Mouse (Mus musculus) liver, embryonic 13.5 days (tissue): ENCODE results near the gene Hspa1l. TPM values are rescaled to one million over a fixed set of nuclear protein-coding genes. Genes with fewer than 3 reads are reported as not detected.
"Not testable (repeated sequence)": the region's sequence is repeated elsewhere in the genome, so short reads cannot be mapped to it uniquely, and the experiment has no call there.

Experiments used
- ATAC-seq: fragments of 200-750 bp; cut with Nextera tagmentation; 2 replicates; pipeline ENCODE4 v1.8.0; 2017; ENCODE audit warnings: low read depth, mild to moderate bottlenecking, moderate number of reproducible peaks, moderate library complexity
- DNase-seq: peaks from one replicate; pipeline ENCODE4 v3.0.0; 2022
- H3K27ac ChIP-seq: fragments of 300-500 bp; sonication (generic); 2 replicates; pipeline ENCODE4 v1.5.1; 2015; ENCODE audit warnings: moderate library complexity, mild to moderate bottlenecking, inconsistent platforms
- H3K27me3 ChIP-seq: fragments of 300-500 bp; sonication (generic); 2 replicates; pipeline ENCODE4 v1.6.1; 2015; ENCODE audit warnings: mild to moderate bottlenecking, inconsistent platforms
- H3K36me3 ChIP-seq: fragments of 300-500 bp; sonication (generic); 2 replicates; pipeline ENCODE4 v1.6.1; 2015; ENCODE audit warnings: mild to moderate bottlenecking, inconsistent platforms
- H3K4me1 ChIP-seq: fragments of 300-500 bp; sonication (generic); replicated peaks from 2 replicates; pipeline ENCODE4 v1.6.1; 2015; ENCODE audit warnings: inconsistent platforms
- H3K4me2 ChIP-seq: fragments of 300-500 bp; sonication (generic); 2 replicates; pipeline ENCODE4 v1.6.1; 2015; ENCODE audit warnings: inconsistent platforms, mild to moderate bottlenecking, moderate library complexity
- H3K4me3 ChIP-seq: fragments of 300-500 bp; sonication (generic); replicated peaks from 2 replicates; pipeline ENCODE4 v1.5.1; 2015; ENCODE audit warnings: mild to moderate bottlenecking, inconsistent platforms
- H3K9ac ChIP-seq: fragments of 300-500 bp; sonication (generic); 2 replicates; pipeline ENCODE4 v1.6.1; 2015; ENCODE audit warnings: mild to moderate bottlenecking, inconsistent platforms
- H3K9me3 ChIP-seq: fragments of 300-500 bp; sonication (generic); replicated peaks from 2 replicates; pipeline ENCODE4 v1.6.1; 2016; ENCODE audit warnings: inconsistent platforms
- WGBS: fragments of 180-500 bp; shearing (Covaris S2); methylation state at CpG from one replicate; pipeline ENCODE4 v1.1.7; 2015; ENCODE audit not compliant: insufficient replicate concordance; 5-methylcytosine and 5-hydroxymethylcytosine counted together
- polyA plus RNA-seq: library from polyadenylated mRNA; unstranded; fragments of >200 nt; fragmentation: Nextera tagmentation; extraction: Ambion mirVana; gene quantifications from 2 replicates; pipeline ENCODE4 v1.2.1, GENCODE M21; 2015

Gene Hspa1l
- polyA plus RNA-seq, 1 experiment from 2014 or later = 0.10 TPM

DNA sequence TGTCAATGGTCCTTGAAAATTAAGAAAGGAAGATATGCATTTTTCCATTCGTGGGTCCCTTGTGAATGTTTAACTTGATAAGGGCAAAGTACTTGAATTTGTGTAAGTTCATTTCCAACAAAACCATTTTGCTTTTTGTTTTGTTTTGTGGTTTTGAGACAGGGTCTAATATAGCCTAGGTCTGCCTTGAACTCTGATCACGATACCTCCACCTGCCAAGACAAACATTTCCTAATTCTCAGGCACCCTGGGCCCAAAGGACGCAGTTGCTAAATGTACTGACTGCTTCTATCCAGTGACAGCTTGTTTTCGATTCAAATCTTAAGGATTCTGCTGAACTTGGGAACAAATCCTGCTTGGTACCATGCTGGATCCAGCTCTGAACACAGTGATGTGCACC lies 7.1 kb downstream of the Hspa1l start:
- Histone ChIP-seq H3K9me3 (no peaks in the 10 kb centered on the region), H3K36me3 (peaks cover 11% of the 10 kb centered on the region), H3K4me1 (peaks cover 30% of the 10 kb centered on the region), H3K4me2 (0 out of 2 replicates have a peak overlapping the region, but pooled peaks have one; percentile 78), H3K27me3 (no peaks in the 10 kb centered on the region), H3K4me3 (no peak overlapping the region), H3K9ac (peak overlapping the region; percentile 49; the same call in 1 of the 2 replicates), H3K27ac (no peak overlapping the region)
- WGBS = 68% methylated on average over 4 of the region's 4 CpGs
- DNase-seq (no peak), ATAC-seq (no peak)

DNA sequence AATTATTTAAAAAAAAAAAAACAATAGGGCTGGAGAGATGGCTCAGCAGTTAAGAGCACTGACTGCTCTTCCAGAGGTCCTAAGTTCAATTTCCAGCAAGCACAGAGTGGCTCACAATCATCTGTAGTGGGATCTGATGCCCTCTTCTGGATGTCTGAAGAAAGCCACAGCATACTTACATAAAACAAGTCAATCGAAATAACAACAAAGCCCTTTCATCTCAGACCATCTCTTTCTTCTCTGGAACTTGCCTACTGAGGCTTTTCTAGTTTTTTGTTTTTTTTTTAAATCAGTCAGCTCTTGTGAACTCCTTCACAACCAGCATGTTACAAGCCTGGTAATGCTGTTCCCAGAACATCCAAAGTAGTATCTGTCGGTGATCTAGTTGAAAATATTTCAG lies 8.2 kb downstream of the Hspa1l start:
- Histone ChIP-seq H3K4me3 (peak overlapping the region; percentile 79), H3K27ac (peak overlapping the region; percentile 94), H3K4me1 (peaks cover 37% of the 10 kb centered on the region), H3K9ac (peak overlapping the region; percentile 88), H3K9me3 (no peaks in the 10 kb centered on the region), H3K36me3 (peaks cover 21% of the 10 kb centered on the region), H3K4me2 (peak overlapping the region; percentile 78), H3K27me3 (no peaks in the 10 kb centered on the region)
- WGBS = 9% methylated on average over 2 of the region's 2 CpGs
- no peak for ATAC-seq
- DNase-seq = no peak

DNA sequence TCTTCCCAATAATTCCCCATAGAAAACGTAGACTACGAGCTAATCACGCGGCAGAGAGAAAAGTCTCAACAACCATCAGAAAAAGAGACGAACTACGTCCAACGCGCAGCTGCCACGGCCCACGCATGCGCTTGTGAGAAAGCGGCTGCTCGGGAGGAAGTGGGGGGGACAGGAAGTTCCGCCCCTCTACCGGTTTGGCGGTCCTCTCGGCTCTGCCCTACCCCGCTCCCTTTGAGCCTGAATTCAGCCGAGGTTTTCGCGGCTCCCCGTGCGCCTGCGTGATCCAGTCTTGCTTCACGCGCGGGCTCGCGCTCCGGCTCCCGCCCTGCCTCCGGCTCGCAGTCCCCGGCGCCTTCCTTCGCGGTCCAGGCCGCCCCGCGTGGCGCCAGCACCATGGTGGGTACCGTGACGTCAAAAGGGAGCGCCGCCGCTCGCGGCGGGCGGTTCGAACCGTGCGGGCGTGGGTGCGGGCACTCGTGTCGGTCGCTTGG lies 9.2 kb downstream of the Hspa1l start, which contains the start of gene Lsm2:
Gene Lsm2, plus strand, starts transcription at position 173 of the 491 bp plus-strand sequence.
- H3K9ac ChIP-seq = peak within 1 kb of the TSS; percentile 88
- H3K9me3 ChIP-seq = no peaks in the 10 kb centered on the region
- peak within 1 kb of the TSS; percentile 79 for H3K4me3 ChIP-seq
- peaks cover 37% of the 10 kb centered on the region for H3K4me1 ChIP-seq
- DNase-seq (peak; percentile 88), ATAC-seq (peak; percentile 93)
- no peaks in the 10 kb centered on the region for H3K27me3 ChIP-seq
- H3K27ac ChIP-seq = peak within 1 kb of the TSS; percentile 94
- H3K36me3 ChIP-seq = peaks cover 32% of the 10 kb centered on the region
- H3K4me2 ChIP-seq = peak within 1 kb of the TSS; percentile 78
- WGBS = 0% methylated on average over 56 of the region's 58 CpGs

DNA sequence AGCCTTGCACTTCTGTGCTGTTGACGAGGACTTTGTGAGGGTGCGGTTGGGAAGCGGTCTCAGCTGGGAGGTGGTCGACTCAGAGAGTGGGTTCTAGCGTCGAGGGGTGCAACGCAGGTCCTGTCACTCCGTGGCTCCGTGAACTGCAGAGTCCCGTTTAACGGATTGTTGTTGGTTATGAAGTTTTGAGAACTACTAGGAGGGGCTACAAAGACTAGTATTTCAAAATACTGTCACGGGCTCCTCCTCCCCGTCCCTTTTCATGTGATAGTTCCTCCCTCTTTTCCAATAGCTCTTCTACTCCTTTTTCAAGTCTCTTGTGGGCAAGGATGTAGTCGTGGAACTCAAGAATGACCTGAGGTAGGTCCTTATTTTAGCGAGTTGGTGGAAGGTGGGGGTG lies 9.8 kb downstream of the Hspa1l start:
- no peak for DNase-seq

DNA sequence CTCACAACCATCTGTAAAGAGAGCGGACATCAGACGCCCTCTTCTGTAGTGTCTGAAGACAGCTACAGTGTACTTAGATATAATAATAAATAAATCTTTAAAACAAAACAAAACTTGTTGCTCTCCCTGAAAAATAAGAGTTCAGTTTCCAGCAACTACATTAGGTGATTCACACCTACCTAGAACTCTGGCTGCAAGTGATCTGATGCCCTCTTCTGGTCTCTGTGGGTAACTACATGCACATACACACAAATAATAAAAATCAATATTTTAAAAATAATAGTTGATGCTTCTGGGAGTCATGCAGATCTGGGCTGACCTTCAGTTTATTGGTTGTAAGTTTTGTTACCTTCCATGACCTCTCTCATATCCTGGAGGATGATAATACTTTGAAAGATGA lies 11.7 kb downstream of the Hspa1l start:
- Histone ChIP-seq H3K9me3 (no peaks in the 10 kb centered on the region), H3K4me3 (no peak overlapping the region), H3K36me3 (peaks cover 33% of the 10 kb centered on the region), H3K4me2 (no peak overlapping the region), H3K27ac (no peak overlapping the region), H3K27me3 (no peaks in the 10 kb centered on the region), H3K4me1 (peaks cover 37% of the 10 kb centered on the region), H3K9ac (0 out of 2 replicates have a peak overlapping the region, but pooled peaks have one; percentile 4)
- 63% methylated on average over 2 of the region's 2 CpGs for WGBS
- no peak for ATAC-seq
- no peak for DNase-seq

More for the DNA sequence above, 9.8 kb downstream of the Hspa1l start:
- H3K27ac ChIP-seq = peak overlapping the region; percentile 94
- peak overlapping the region; percentile 78 for H3K4me2 ChIP-seq
- peaks cover 37% of the 10 kb centered on the region for H3K4me1 ChIP-seq
- peaks cover 29% of the 10 kb centered on the region for H3K36me3 ChIP-seq
- under 1% methylated on average over 15 of the region's 15 CpGs for WGBS
- peak overlapping the region; percentile 79 for H3K4me3 ChIP-seq
- no peak; the same call in 1 of the 2 replicates for ATAC-seq
- H3K9ac ChIP-seq = peak overlapping the region; percentile 88
- H3K9me3 ChIP-seq = no peaks in the 10 kb centered on the region
- H3K27me3 ChIP-seq = no peaks in the 10 kb centered on the region

DNA sequence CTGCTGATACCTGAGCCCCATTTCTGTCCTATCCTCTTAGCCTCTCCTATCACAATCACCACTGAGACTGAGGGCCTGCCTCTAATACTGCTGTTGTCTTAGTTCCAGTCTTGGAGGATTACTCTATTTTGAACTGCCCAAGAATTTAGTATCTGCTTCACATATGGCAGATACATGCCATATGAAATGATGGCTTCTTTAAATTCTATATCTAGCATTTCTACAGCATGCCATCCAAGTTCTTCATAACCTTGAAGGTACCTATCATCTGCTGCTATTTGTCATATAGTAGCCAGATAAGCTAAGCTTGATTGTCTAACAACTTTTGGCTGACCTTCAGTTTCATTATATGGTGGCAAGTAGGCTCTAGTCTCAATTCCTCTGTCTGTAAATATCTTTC lies 22.2 kb downstream of the Hspa1l start:
- Histone ChIP-seq H3K27me3 (no peaks in the 10 kb centered on the region), H3K4me2 (no peak overlapping the region), H3K9me3 (no peaks in the 10 kb centered on the region), H3K36me3 (peaks cover 55% of the 10 kb centered on the region), H3K27ac (peak overlapping the region; percentile 61), H3K4me3 (no peak overlapping the region), H3K4me1 (peaks cover 45% of the 10 kb centered on the region), H3K9ac (no peak overlapping the region)
- ATAC-seq (no peak), DNase-seq (no peak)

DNA sequence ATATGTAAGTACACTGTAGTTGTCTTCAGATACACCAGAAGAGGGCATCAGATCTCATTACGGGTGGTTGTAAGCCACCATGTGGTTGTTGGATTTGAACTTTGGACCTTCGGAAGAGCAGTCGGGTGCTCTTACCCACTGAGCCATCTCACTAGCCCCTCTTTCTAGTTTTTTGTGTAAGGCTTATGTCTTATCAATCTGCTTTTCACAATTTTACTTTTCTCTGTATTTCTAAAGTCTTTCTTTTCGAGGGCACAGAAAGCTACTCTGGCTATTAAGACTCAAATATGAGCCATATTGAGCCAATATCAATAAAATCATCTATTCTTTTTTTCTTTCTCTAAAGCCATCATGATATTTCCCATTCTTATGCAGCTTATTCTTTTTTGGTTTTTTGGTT lies 22.7 kb downstream of the Hspa1l start:
- H3K9ac ChIP-seq, H3K27ac ChIP-seq, ATAC-seq, DNase-seq, H3K4me3 ChIP-seq, H3K9me3 ChIP-seq, H3K27me3 ChIP-seq: not testable (repeated sequence)
- WGBS = 75% methylated on average over 4 of the region's 4 CpGs
- peaks cover 49% of the 10 kb centered on the region for H3K4me1 ChIP-seq
- peak overlapping the region; percentile 43; the same call in 1 of the 2 replicates for H3K4me2 ChIP-seq
- H3K36me3 ChIP-seq = peaks cover 55% of the 10 kb centered on the region

DNA sequence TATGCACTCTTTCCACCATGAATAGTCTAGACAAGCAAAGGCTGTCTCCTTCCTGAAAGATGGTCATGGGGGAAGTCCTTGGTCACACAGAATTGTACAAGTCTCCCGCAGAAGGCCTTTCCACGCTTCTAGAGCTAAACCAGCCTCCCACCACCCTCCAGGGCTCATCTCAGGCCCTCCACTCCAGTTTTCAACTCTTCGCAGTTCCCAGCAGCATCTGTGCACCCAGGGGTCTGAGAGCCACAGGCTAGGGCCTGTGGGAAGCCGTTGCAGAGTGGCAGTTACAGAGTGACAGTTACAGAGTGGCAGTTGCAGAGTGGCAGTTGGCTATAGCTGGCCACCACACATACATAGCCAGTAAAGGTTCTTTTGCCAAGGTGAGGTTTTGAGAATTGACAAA lies 23.4 kb downstream of the Hspa1l start:
- DNase-seq, H3K9me3 ChIP-seq, H3K9ac ChIP-seq, ATAC-seq, H3K27me3 ChIP-seq: not testable (repeated sequence)
- WGBS = 87% methylated on average over 4 of the region's 4 CpGs
- Histone ChIP-seq H3K36me3 (peaks cover 48% of the 10 kb centered on the region), H3K4me1 (peaks cover 49% of the 10 kb centered on the region), H3K27ac (peak overlapping the region; percentile 73), H3K4me3 (peak overlapping the region; percentile 28), H3K4me2 (peak overlapping the region; percentile 43; the same call in 1 of the 2 replicates)

DNA sequence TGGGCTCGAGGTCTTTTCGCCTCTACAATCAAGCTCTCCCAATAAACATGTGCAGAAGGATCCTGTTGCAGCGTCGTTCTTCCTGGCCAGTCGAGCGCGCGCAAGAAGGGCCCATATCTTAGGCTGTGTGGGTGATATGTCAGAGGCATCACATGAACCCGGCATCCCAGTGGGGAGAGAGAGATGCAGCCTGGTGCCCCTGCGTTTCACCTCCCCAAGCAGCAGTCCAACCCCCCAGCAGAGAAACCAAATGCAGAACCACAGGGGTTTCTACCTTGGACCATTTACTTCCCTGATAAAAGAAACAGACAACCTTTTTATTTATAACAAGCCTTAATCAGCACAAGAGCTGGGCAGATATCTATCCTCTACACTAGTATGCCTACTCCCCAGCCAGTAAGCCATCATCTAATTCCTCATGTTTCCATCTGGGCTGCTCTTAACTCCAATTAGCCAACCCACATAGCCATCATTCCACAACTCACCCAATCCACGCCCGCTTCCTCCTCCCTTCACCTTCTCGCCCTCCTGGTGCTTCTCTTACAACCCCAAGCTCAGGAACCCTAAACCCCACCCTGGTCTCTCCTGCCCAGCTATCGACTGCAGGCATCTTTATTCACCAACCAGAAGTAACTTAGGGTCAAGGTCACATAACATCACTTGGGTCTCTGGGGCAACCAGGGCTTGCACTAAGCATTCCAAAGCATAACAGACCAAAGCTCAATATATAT lies 24.1 kb downstream of the Hspa1l start:
- Histone ChIP-seq H3K9ac (peak overlapping the region; percentile 86), H3K27me3 (no peaks in the 10 kb centered on the region), H3K36me3 (peaks cover 42% of the 10 kb centered on the region), H3K9me3 (no peaks in the 10 kb centered on the region), H3K27ac (peak overlapping the region; percentile 97), H3K4me3 (peak overlapping the region; percentile 79), H3K4me2 (peak overlapping the region; percentile 85), H3K4me1 (peaks cover 49% of the 10 kb centered on the region)
- 59% methylated on average over 13 of the region's 14 CpGs for WGBS
- ATAC-seq = no peak
- DNase-seq = no peak

DNA sequence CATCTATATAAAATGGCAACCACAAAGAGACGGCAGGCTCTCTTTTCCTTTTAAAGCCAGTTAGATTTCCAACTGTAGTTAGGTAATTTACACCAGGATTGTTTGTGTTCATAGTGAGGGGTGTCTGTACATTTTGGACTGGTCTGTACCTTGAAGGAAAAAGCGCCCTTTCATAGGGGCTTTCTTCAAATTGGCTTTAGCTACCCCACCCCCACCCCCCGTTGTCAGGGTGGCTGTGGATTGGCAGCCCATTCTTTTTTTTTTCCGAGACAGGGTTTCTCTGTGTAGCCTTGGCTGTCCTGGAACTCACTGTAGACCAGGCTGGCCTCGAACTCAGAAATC lies 24.6 kb downstream of the Hspa1l start:
- peak overlapping the region; percentile 97 for H3K27ac ChIP-seq
- peaks cover 49% of the 10 kb centered on the region for H3K4me1 ChIP-seq
- H3K9me3 ChIP-seq = no peaks in the 10 kb centered on the region
- H3K36me3 ChIP-seq = peaks cover 39% of the 10 kb centered on the region
- DNase-seq (no peak), ATAC-seq (no peak)
- 65% methylated on average over 5 of the region's 5 CpGs for WGBS
- peak overlapping the region; percentile 86 for H3K9ac ChIP-seq
- no peaks in the 10 kb centered on the region for H3K27me3 ChIP-seq
- H3K4me2 ChIP-seq = peak overlapping the region; percentile 85
- peak overlapping the region; percentile 79 for H3K4me3 ChIP-seq

DNA sequence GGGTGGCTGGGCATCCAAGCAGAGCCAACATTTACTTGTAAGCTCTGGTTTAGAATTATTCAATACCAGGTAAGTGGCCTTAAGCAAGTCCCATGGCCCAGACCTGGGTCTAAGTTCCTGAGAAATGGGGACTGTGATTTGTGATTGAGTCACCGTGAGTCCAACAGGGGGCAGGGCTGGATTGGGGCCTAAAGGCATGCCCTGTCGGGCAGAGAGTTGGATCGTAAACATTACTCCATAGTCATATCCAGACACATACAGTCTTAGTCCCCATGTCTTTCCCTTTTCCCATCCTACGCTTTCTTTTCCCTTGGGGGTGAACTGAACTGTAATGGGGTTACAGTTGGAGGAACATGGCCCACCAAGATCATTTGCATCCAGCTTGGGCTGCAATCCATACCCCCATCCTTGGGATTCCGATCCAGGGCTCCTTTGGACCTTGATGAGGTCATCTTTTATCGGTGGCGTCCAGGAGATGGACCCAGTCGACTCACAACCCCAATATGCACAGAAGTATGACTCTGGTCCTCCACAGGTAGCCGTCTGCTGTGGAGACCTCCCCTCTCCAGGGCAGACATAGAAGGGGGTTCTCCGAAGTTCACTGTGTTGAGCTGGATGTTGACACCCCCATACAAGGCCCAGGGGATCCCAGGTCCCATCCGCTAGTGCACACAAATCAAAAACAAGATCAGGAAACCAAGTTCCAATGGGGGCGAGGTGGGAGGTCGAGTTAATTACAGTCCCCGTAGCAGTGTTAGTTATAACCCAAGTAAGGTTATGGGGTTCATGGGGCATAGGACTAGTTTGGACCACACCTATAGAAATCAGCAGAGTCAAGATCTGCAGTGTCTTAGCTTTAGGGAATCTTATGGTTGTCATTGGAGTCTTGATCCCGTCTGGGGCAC lies 26.3 kb downstream of the Hspa1l start:
- Histone ChIP-seq H3K4me1 (peaks cover 66% of the 10 kb centered on the region), H3K9me3 (no peaks in the 10 kb centered on the region), H3K36me3 (peaks cover 39% of the 10 kb centered on the region), H3K4me3 (peak overlapping the region; percentile 79), H3K4me2 (peak overlapping the region; percentile 85), H3K27me3 (no peaks in the 10 kb centered on the region), H3K9ac (peak overlapping the region; percentile 86), H3K27ac (peak overlapping the region; percentile 97)
- 71% methylated on average over 15 of the region's 15 CpGs for WGBS
- ATAC-seq = no peak
- no peak for DNase-seq
